Mouse (Mus musculus): ENCODE results near the gene Zzef1. TPM values are rescaled to one million over a fixed set of nuclear protein-coding genes. Genes with fewer than 3 reads are reported as not detected.
A peak's percentile ranks its signal among the peaks of the same experiment; 100 is the strongest.

Zzef1 gene
- polyA plus RNA-seq, 1 experiment: 8.1 TPM

DNA sequence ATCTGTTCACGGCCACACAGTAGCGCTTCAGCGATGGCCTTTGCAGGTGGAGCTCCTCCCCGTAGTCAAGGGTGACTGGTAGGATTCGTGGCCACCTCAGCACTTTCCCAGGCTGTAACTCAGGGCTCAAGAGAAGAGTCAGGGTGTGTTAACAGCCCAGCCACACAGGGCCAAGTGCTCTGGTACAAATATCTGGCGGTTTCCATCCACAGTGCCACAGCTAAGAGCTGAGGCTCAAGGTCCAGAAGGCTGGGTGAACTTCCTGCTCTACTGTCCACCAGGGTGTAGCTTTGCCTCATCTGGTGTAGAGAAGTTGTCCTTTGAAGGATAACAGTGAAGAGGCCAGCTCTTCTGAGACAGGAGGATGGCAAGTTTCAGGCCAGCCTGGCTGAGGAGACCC lies 156.7 kb downstream of the Zzef1 start:
- Histone ChIP-seq H3K27me3 (ENCODE audit: control insufficient read depth, insufficient read depth, insufficient read length) (no peaks in the 10 kb centered on the region), H3K79me2 (ENCODE audit: control insufficient read depth, insufficient read depth) (no peaks in the 10 kb centered on the region), H3K4me3 (no peak overlapping the region), H3K4me2 (ENCODE audit: low read depth) (no peak overlapping the region), H3K36me3 (ENCODE audit: control insufficient read depth, insufficient read depth) (no peaks in the 10 kb centered on the region), H3ac (ENCODE audit: control insufficient read depth, insufficient read length) (no peak overlapping the region)
- no peak for TF ChIP-seq MAX (IDR thresholded peaks at IDR 0.05; ENCODE audit: low read depth)
- no peak for TF ChIP-seq REST (IDR thresholded peaks at IDR 0.05; ENCODE audit: insufficient read depth, insufficient read length)
- no peak for TF ChIP-seq POLR2A (IDR thresholded peaks at IDR 0.05; ENCODE audit: insufficient read length, low read depth)
- no peak for TF ChIP-seq E2F4 (IDR thresholded peaks at IDR 0.05; ENCODE audit: insufficient read depth)
- no peak for TF ChIP-seq MYOD1 (IDR thresholded peaks at IDR 0.05; ENCODE audit: control insufficient read depth in 1 of 3, insufficient read length in 2 of 3, low read depth in 2 of 3)
- no peak for TF ChIP-seq USF1 (IDR thresholded peaks at IDR 0.05; ENCODE audit: low read depth)
- no peak for TF ChIP-seq POLR2AphosphoS2 (IDR thresholded peaks at IDR 0.05; ENCODE audit: insufficient read length, low read depth)
- no peak for TF ChIP-seq TCF12 (IDR thresholded peaks at IDR 0.05; ENCODE audit: insufficient read depth, poor library complexity, severe bottlenecking)
- TF ChIP-seq SRF (IDR thresholded peaks at IDR 0.05; ENCODE audit: control insufficient read depth, insufficient read length, low read depth): no peak
- no peak for TF ChIP-seq TCF3 (IDR thresholded peaks at IDR 0.05; ENCODE audit: insufficient read length, low read depth)
- TF ChIP-seq MYOG (IDR thresholded peaks at IDR 0.05; ENCODE audit: control insufficient read depth in 1 of 3, insufficient read depth in 1 of 3, insufficient read length in 2 of 3, low read depth in 2 of 3): no peak
- no peak for TF ChIP-seq CEBPB (IDR thresholded peaks at IDR 0.05; ENCODE audit: insufficient read depth, poor library complexity, severe bottlenecking)

DNA sequence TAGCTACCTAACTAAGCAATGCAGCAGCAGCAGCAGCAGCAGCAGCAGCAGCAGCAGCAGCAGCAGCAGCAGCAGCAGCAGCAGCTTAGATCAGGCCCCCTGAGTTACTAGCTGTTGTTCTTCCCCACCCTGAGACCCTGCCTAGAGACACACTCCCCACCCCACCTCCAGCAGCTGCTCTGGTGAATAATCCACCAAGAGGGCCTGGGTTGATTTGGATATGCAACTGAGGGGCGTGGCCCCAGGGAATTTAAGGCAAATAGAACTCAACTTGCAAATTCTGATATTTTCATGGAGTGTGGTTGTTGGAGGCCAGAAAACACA lies 157.1 kb downstream of the Zzef1 start:
- H3K4me3 ChIP-seq: no peak overlapping the region
- TF ChIP-seq MYOG (IDR thresholded peaks at IDR 0.05; ENCODE audit: control insufficient read depth in 1 of 3, insufficient read depth in 1 of 3, insufficient read length in 2 of 3, low read depth in 2 of 3): peak in 1 of 3 experiments; percentile 18
- TF ChIP-seq E2F4 (IDR thresholded peaks at IDR 0.05; ENCODE audit: insufficient read depth): no peak
- H3K27me3 ChIP-seq (ENCODE audit: control insufficient read depth, insufficient read depth, insufficient read length): no peaks in the 10 kb centered on the region
- no peaks in the 10 kb centered on the region for H3K79me2 ChIP-seq (ENCODE audit: control insufficient read depth, insufficient read depth)
- H3ac ChIP-seq (ENCODE audit: control insufficient read depth, insufficient read length): no peak overlapping the region
- peak overlapping the region; percentile 12 for H3K4me2 ChIP-seq (ENCODE audit: low read depth)
- no peaks in the 10 kb centered on the region for H3K36me3 ChIP-seq (ENCODE audit: control insufficient read depth, insufficient read depth)

DNA sequence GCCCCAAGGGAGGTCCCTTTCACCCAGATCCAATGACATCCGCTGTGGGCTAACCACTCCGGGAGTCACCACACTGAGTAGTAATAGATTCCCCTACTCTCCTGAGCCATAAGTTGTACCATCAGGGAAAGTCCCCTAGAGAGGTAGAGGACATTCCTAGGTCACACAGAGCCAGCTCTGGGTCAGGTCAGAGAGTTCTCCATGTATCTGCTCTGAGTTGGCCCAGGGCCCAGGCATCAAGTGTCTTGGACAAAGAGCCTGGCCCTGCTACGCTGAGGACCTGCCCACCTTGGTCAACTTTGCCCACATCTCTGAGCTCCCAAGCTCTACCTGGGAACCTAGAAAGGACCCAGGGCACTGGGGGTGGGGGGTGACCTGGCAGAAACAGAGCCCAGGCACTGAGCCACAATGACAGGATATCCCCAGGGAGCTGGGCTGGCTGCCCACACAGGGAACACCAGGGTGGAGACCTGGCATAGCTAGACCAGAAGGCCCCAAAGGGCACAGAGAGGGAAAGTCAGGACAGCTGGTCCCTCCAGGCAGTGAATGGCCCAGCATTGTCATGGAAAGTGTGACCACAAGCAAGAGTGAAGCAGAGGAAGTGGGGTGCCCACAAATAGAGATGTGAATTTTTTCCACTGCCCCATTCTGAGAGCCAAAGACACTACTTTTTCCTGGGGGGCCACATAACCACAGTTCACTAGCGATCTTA lies 157.6 kb downstream of the Zzef1 start:
- Histone ChIP-seq H3K4me3 (no peak overlapping the region), H3K4me2 (ENCODE audit: low read depth) (peak overlapping the region; percentile 12), H3K79me2 (ENCODE audit: control insufficient read depth, insufficient read depth) (no peaks in the 10 kb centered on the region), H3K27me3 (ENCODE audit: control insufficient read depth, insufficient read depth, insufficient read length) (no peaks in the 10 kb centered on the region), H3ac (ENCODE audit: control insufficient read depth, insufficient read length) (no peak overlapping the region), H3K36me3 (ENCODE audit: control insufficient read depth, insufficient read depth) (no peaks in the 10 kb centered on the region)
- TF ChIP-seq POLR2A (IDR thresholded peaks at IDR 0.05; ENCODE audit: insufficient read length, low read depth) (no peak), E2F4 (IDR thresholded peaks at IDR 0.05; ENCODE audit: insufficient read depth) (no peak), MYOD1 (IDR thresholded peaks at IDR 0.05; ENCODE audit: control insufficient read depth in 1 of 3, insufficient read length in 2 of 3, low read depth in 2 of 3) (peak in 2 of 3 experiments; percentile 45 to 76), REST (IDR thresholded peaks at IDR 0.05; ENCODE audit: insufficient read depth, insufficient read length) (no peak), MYOG (IDR thresholded peaks at IDR 0.05; ENCODE audit: control insufficient read depth in 1 of 3, insufficient read depth in 1 of 3, insufficient read length in 2 of 3, low read depth in 2 of 3) (peak; percentile 14 to 91 (median 66)), POLR2AphosphoS2 (IDR thresholded peaks at IDR 0.05; ENCODE audit: insufficient read length, low read depth) (no peak), CEBPB (IDR thresholded peaks at IDR 0.05; ENCODE audit: insufficient read depth, poor library complexity, severe bottlenecking) (no peak), MAX (IDR thresholded peaks at IDR 0.05; ENCODE audit: low read depth) (no peak), SRF (IDR thresholded peaks at IDR 0.05; ENCODE audit: control insufficient read depth, insufficient read length, low read depth) (no peak), TCF3 (IDR thresholded peaks at IDR 0.05; ENCODE audit: insufficient read length, low read depth) (peak; percentile 23), TCF12 (IDR thresholded peaks at IDR 0.05; ENCODE audit: insufficient read depth, poor library complexity, severe bottlenecking) (peak; percentile 43), USF1 (IDR thresholded peaks at IDR 0.05; ENCODE audit: low read depth) (no peak)

DNA sequence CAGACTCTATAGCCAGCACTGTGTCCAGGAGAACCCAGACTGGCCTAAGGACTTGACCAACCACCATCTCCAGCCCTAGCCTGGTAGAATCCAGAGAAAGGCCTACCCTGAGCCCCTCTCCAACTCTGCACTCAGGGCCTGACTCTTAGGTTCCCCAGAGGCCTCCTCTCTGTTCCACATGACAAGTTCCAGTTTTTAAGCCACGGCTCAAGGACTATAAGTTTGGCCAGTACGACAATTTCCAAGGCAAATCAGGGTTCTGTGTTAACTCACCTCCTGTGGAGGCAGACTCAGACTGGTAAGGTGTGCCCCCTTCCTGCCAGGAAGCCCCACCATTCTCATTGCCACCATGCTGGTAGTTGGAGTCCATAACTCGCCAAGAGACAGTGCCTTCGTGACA lies 158.2 kb downstream of the Zzef1 start:
- Histone ChIP-seq H3K4me2 (ENCODE audit: low read depth) (peak overlapping the region; percentile 12), H3K79me2 (ENCODE audit: control insufficient read depth, insufficient read depth) (no peaks in the 10 kb centered on the region), H3ac (ENCODE audit: control insufficient read depth, insufficient read length) (no peak overlapping the region), H3K4me3 (no peak overlapping the region), H3K36me3 (ENCODE audit: control insufficient read depth, insufficient read depth) (no peaks in the 10 kb centered on the region), H3K27me3 (ENCODE audit: control insufficient read depth, insufficient read depth, insufficient read length) (no peaks in the 10 kb centered on the region)
- TF ChIP-seq MAX (IDR thresholded peaks at IDR 0.05; ENCODE audit: low read depth) (no peak), MYOG (IDR thresholded peaks at IDR 0.05; ENCODE audit: control insufficient read depth in 1 of 3, insufficient read depth in 1 of 3, insufficient read length in 2 of 3, low read depth in 2 of 3) (no peak), POLR2AphosphoS2 (IDR thresholded peaks at IDR 0.05; ENCODE audit: insufficient read length, low read depth) (no peak), TCF12 (IDR thresholded peaks at IDR 0.05; ENCODE audit: insufficient read depth, poor library complexity, severe bottlenecking) (no peak), REST (IDR thresholded peaks at IDR 0.05; ENCODE audit: insufficient read depth, insufficient read length) (no peak), E2F4 (IDR thresholded peaks at IDR 0.05; ENCODE audit: insufficient read depth) (no peak), POLR2A (IDR thresholded peaks at IDR 0.05; ENCODE audit: insufficient read length, low read depth) (no peak), USF1 (IDR thresholded peaks at IDR 0.05; ENCODE audit: low read depth) (no peak), TCF3 (IDR thresholded peaks at IDR 0.05; ENCODE audit: insufficient read length, low read depth) (no peak), CEBPB (IDR thresholded peaks at IDR 0.05; ENCODE audit: insufficient read depth, poor library complexity, severe bottlenecking) (no peak), MYOD1 (IDR thresholded peaks at IDR 0.05; ENCODE audit: control insufficient read depth in 1 of 3, insufficient read length in 2 of 3, low read depth in 2 of 3) (no peak), SRF (IDR thresholded peaks at IDR 0.05; ENCODE audit: control insufficient read depth, insufficient read length, low read depth) (no peak)

Measured in myocyte (in vitro differentiated cells).